Mouse (Mus musculus): ENCODE measurements around the gene Apoc3. TPM values are rescaled to one million over a fixed set of nuclear protein-coding genes. Genes with fewer than 3 reads are reported as not detected.

Gene Apoc3
- polyA plus RNA-seq, 1 experiment from 2014 or later = not detected

Other genes with a start within 250 kb of the Apoc3 start
- 274 and 277 TPM in 2 replicates for gene Pafah1b2, start 222.9 kb downstream of the Apoc3 start, polyA plus RNA-seq (2014; fragmentation: Nextera tagmentation; extraction: Ambion mirVana)
- gene Sik3, start 222.8 kb downstream of the Apoc3 start, polyA plus RNA-seq (2014; fragmentation: Nextera tagmentation; extraction: Ambion mirVana) = 11.3 TPM in 2 replicates
- gene Apoa1, start 7.1 kb downstream of the Apoc3 start, polyA plus RNA-seq (2014; fragmentation: Nextera tagmentation; extraction: Ambion mirVana) = 0.98 and 1.1 TPM in 2 replicates
- not detected in 2 replicates for gene Apoa4, start 5.1 kb upstream of the Apoc3 start, polyA plus RNA-seq (2014; fragmentation: Nextera tagmentation; extraction: Ambion mirVana)
- gene Apoa5, start 33.0 kb upstream of the Apoc3 start, polyA plus RNA-seq (2014; fragmentation: Nextera tagmentation; extraction: Ambion mirVana) = not detected in 2 replicates
- gene Zpr1, start 37.4 kb upstream of the Apoc3 start, polyA plus RNA-seq (2014; fragmentation: Nextera tagmentation; extraction: Ambion mirVana) = 58.6 and 61.4 TPM in 2 replicates
- gene Bud13, start 47.4 kb upstream of the Apoc3 start, polyA plus RNA-seq (2014; fragmentation: Nextera tagmentation; extraction: Ambion mirVana) = 28.5 and 29.9 TPM in 2 replicates
- not detected in 2 replicates for gene 4931429L15Rik, start 84.3 kb upstream of the Apoc3 start, polyA plus RNA-seq (2014; fragmentation: Nextera tagmentation; extraction: Ambion mirVana)

All from forebrain, embryonic 11.5 days (tissue).